8 mouse cellular contexts compared by ENCODE assay signal in genomic region chr14:78203726-78204565, GRCm38 (mm10).
DNase-seq lines count a peak whose midpoint lies in the region; ATAC-seq and TF ChIP-seq lines count a peak whose summit lies in the region.

No protein-coding gene starts in this region.

- peak overlapping the region; percentile 6; the same call in 1 of the 2 replicates for H3K4me3 ChIP-seq in hindbrain, embryonic 14.5 days (replicated peaks; ENCODE audit: low read length)
- no peak overlapping the region for H3K4me3 ChIP-seq in limb, embryonic 11.5 days (ENCODE audit: low read depth, low read length)
- H3K4me3 ChIP-seq in liver, postnatal 0 days (ENCODE audit: low read depth, low read length), result no peak overlapping the region
- no peak overlapping the region for H3K4me3 ChIP-seq in heart, adult 2 months

- H3K27ac ChIP-seq in hindbrain, embryonic 14.5 days, result peak overlapping the region; percentile 80
- no peak overlapping the region for H3K27ac ChIP-seq in limb, embryonic 11.5 days (replicated peaks; ENCODE audit: low read depth, low read length)
- H3K27ac ChIP-seq in liver, postnatal 0 days (ENCODE audit: low read depth), result no peak overlapping the region
- no peak overlapping the region for H3K27ac ChIP-seq in heart, adult 2 months

- no peak for TF ChIP-seq POLR2A in heart, adult 2 months (IDR thresholded peaks at IDR 0.05; ENCODE audit: insufficient read depth, low read depth, low read length)

- H3K79me2 ChIP-seq in heart, adult 2 months (replicated peaks; ENCODE audit: control insufficient read depth, insufficient read depth, low read length), result no peaks in the 10 kb centered on the region

- H3K9me3 ChIP-seq in hindbrain, embryonic 14.5 days (ENCODE audit: control insufficient read depth, low read length), result no peaks in the 10 kb centered on the region
- H3K9me3 ChIP-seq in limb, embryonic 11.5 days (ENCODE audit: control insufficient read depth, low read length), result no peaks in the 10 kb centered on the region
- H3K9me3 ChIP-seq in liver, postnatal 0 days (ENCODE audit: low read length), result no peaks in the 10 kb centered on the region; the same call in 1 of the 2 replicates

- H3K4me1 ChIP-seq in hindbrain, embryonic 14.5 days (replicated peaks; ENCODE audit: control insufficient read depth, insufficient read depth, low read length), result no peaks in the 10 kb centered on the region
- no peaks in the 10 kb centered on the region for H3K4me1 ChIP-seq in limb, embryonic 11.5 days (ENCODE audit: control insufficient read depth, insufficient read depth, low read length)
- H3K4me1 ChIP-seq in liver, postnatal 0 days (ENCODE audit: insufficient read depth), result no peaks in the 10 kb centered on the region
- no peaks in the 10 kb centered on the region for H3K4me1 ChIP-seq in heart, adult 2 months (ENCODE audit: control insufficient read depth, insufficient read depth, low read length)

- DNase-seq in thymus, postnatal 14 days, result peak; percentile 6
- DNase-seq in thymus, postnatal 36 days, result no peak
- DNase-seq in hindbrain, embryonic 14.5 days (ENCODE audit: low spot score), result peak; percentile 58
- peak; percentile 24 for DNase-seq in limb, embryonic 11.5 days (ENCODE audit: low spot score)
- DNase-seq in liver, result no peak
- no peak for DNase-seq in liver, postnatal 0 days
- DNase-seq in heart, adult 2 months, result no peak
- DNase-seq in spleen, adult 18-20 months, result no peak

- no peak for TF ChIP-seq EP300 in liver, postnatal 0 days (IDR thresholded peaks at IDR 0.05; ENCODE audit: low read depth)
- no peak for TF ChIP-seq EP300 in heart, adult 2 months (IDR thresholded peaks at IDR 0.05; ENCODE audit: insufficient read depth, low read depth, low read length)

- no peak overlapping the region for H3K9ac ChIP-seq in hindbrain, embryonic 14.5 days
- no peak overlapping the region for H3K9ac ChIP-seq in limb, embryonic 11.5 days (ENCODE audit: low read length)
- H3K9ac ChIP-seq in liver, postnatal 0 days (replicated peaks), result no peak overlapping the region
- no peak overlapping the region for H3K9ac ChIP-seq in heart, adult 2 months (ENCODE audit: low read depth, low read length)

- WGBS in hindbrain, embryonic 14.5 days, result 71% methylated on average over 15 of the region's 15 CpGs
- WGBS in limb, embryonic 11.5 days, result 80% methylated on average over 15 of the region's 15 CpGs
- 73% methylated on average over 15 of the region's 15 CpGs for WGBS in liver, postnatal 0 days (ENCODE audit: insufficient replicate concordance)
- WGBS in heart, adult 2 months, result 78% methylated on average over 15 of the region's 15 CpGs

- H3K4me2 ChIP-seq in hindbrain, embryonic 14.5 days (replicated peaks), result peak overlapping the region; percentile 33
- H3K4me2 ChIP-seq in limb, embryonic 11.5 days (ENCODE audit: low read depth, severe bottlenecking), result no peak overlapping the region
- no peak overlapping the region for H3K4me2 ChIP-seq in liver, postnatal 0 days (ENCODE audit: low read depth, low read length)

- H3K36me3 ChIP-seq in hindbrain, embryonic 14.5 days (replicated peaks; ENCODE audit: control insufficient read depth, insufficient read depth), result no peaks in the 10 kb centered on the region
- no peaks in the 10 kb centered on the region for H3K36me3 ChIP-seq in limb, embryonic 11.5 days (ENCODE audit: control insufficient read depth, insufficient read depth, low read length)
- no peaks in the 10 kb centered on the region for H3K36me3 ChIP-seq in liver, postnatal 0 days (replicated peaks; ENCODE audit: insufficient read depth, low read length)
- H3K36me3 ChIP-seq in heart, adult 2 months (ENCODE audit: control insufficient read depth, insufficient read depth, low read length), result no peaks in the 10 kb centered on the region

- intact Hi-C loops in heart, adult 2 months (cut with DNase I), result loop anchor here (5.0 kb wide), 2 partner anchors 68 to 278 kb away; no protein-coding TSS in a partner anchor

- TF ChIP-seq CTCF in liver, postnatal 0 days (IDR thresholded peaks at IDR 0.05; ENCODE audit: low read depth), result no peak
- TF ChIP-seq CTCF in heart, adult 2 months (IDR thresholded peaks at IDR 0.05), result no peak

- ATAC-seq in hindbrain, embryonic 14.5 days (ENCODE audit: low FRiP score), result peak; percentile 89
- ATAC-seq in limb, embryonic 11.5 days (ENCODE audit: insufficient number of reproducible peaks, low FRiP score, low TSS enrichment, low read depth), result no peak
- ATAC-seq in liver, postnatal 0 days, result no peak

- no peaks in the 10 kb centered on the region for H3K27me3 ChIP-seq in hindbrain, embryonic 14.5 days (ENCODE audit: control insufficient read depth, insufficient read depth, low read length)
- H3K27me3 ChIP-seq in limb, embryonic 11.5 days (ENCODE audit: control insufficient read depth, insufficient read depth, low read length), result no peaks in the 10 kb centered on the region
- H3K27me3 ChIP-seq in liver, postnatal 0 days (ENCODE audit: insufficient read depth, low read length), result no peaks in the 10 kb centered on the region
- no peaks in the 10 kb centered on the region for H3K27me3 ChIP-seq in heart, adult 2 months (ENCODE audit: control insufficient read depth, insufficient read depth, low read length)

Comparison
In these comparisons a context has a peak if more than half of its experiments do, and no peak if none do; other contexts are left out.
1. DNase-seq: peak in thymus, postnatal 14 days (single experiment), hindbrain, embryonic 14.5 days (single experiment) and limb, embryonic 11.5 days (single experiment); none in thymus, postnatal 36 days (0 of 2), liver (single experiment), liver, postnatal 0 days (single experiment), heart, adult 2 months (0 of 2) and spleen, adult 18-20 months (0 of 2).